Mouse (Mus musculus) stomach, embryonic 14.5 days (tissue): ENCODE results near the gene Ccdc84. TPM values are rescaled to one million over a fixed set of nuclear protein-coding genes. Genes with fewer than 3 reads are reported as not detected.
"Not testable (repeated sequence)": the region's sequence is repeated elsewhere in the genome, so short reads cannot be mapped to it uniquely, and the experiment has no call there.

Experiments used
- ATAC-seq: fragments of 200-750 bp; cut with Nextera tagmentation; 2 replicates; pipeline ENCODE4 v1.8.0; 2017; ENCODE audit warnings: low read depth, moderate TSS enrichment; ENCODE audit not compliant: insufficient number of reproducible peaks, insufficient read depth, low FRiP score
- H3K27ac ChIP-seq: fragments of 300-500 bp; sonication (generic); 2 replicates; pipeline ENCODE4 v1.5.1; 2014; ENCODE audit warnings: mild to moderate bottlenecking, low read length, moderate library complexity, mixed read lengths
- H3K27me3 ChIP-seq: fragments of 300-500 bp; sonication (generic); 2 replicates; pipeline ENCODE4 v1.6.1; 2014; ENCODE audit warnings: low read length, control low read depth, mixed read lengths; ENCODE audit not compliant: control insufficient read depth, insufficient read depth
- H3K36me3 ChIP-seq: fragments of 300-500 bp; sonication (generic); 2 replicates; pipeline ENCODE4 v1.6.1; 2014; ENCODE audit warnings: mild to moderate bottlenecking, control low read depth, low read length, moderate library complexity, mixed read lengths; ENCODE audit not compliant: control insufficient read depth, insufficient read depth
- H3K4me1 ChIP-seq: fragments of 300-500 bp; sonication (generic); 2 replicates; pipeline ENCODE4 v1.6.1; 2014; ENCODE audit warnings: low read length, control low read depth, mixed read lengths; ENCODE audit not compliant: control insufficient read depth, insufficient read depth
- H3K4me2 ChIP-seq: fragments of 300-500 bp; sonication (generic); replicated peaks from 2 replicates; pipeline ENCODE4 v1.6.1; 2014; ENCODE audit warnings: low read depth, low read length, control low read depth
- H3K4me3 ChIP-seq: fragments of 300-500 bp; sonication (generic); 2 replicates; pipeline ENCODE4 v1.5.1; 2014; ENCODE audit warnings: low read depth, low read length, control low read depth
- H3K9ac ChIP-seq: fragments of 300-500 bp; sonication (generic); replicated peaks from 2 replicates; pipeline ENCODE4 v1.6.1; 2014; ENCODE audit warnings: low read depth, mild to moderate bottlenecking, control low read depth, low read length, moderate library complexity, mixed read lengths
- H3K9me3 ChIP-seq: fragments of 300-500 bp; sonication (generic); 2 replicates; pipeline ENCODE4 v1.6.1; 2016; ENCODE audit warnings: low read depth, low read length, control low read depth; ENCODE audit not compliant: control insufficient read depth
- WGBS: fragments of 180-500 bp; shearing (Covaris S2); extraction: QIAGEN DNeasy Blood & Tissue Kit; methylation state at CpG from one replicate; pipeline ENCODE4 v1.1.7; 2014; 5-methylcytosine and 5-hydroxymethylcytosine counted together
- polyA plus RNA-seq: library from polyadenylated mRNA; unstranded; fragments of >200 nt; fragmentation: Nextera tagmentation; extraction: Ambion mirVana; gene quantifications from 2 replicates; pipeline ENCODE4 v1.2.1, GENCODE M21; 2014

The Ccdc84 gene
- 27.0 and 30.7 TPM in 2 replicates for polyA plus RNA-seq

DNA sequence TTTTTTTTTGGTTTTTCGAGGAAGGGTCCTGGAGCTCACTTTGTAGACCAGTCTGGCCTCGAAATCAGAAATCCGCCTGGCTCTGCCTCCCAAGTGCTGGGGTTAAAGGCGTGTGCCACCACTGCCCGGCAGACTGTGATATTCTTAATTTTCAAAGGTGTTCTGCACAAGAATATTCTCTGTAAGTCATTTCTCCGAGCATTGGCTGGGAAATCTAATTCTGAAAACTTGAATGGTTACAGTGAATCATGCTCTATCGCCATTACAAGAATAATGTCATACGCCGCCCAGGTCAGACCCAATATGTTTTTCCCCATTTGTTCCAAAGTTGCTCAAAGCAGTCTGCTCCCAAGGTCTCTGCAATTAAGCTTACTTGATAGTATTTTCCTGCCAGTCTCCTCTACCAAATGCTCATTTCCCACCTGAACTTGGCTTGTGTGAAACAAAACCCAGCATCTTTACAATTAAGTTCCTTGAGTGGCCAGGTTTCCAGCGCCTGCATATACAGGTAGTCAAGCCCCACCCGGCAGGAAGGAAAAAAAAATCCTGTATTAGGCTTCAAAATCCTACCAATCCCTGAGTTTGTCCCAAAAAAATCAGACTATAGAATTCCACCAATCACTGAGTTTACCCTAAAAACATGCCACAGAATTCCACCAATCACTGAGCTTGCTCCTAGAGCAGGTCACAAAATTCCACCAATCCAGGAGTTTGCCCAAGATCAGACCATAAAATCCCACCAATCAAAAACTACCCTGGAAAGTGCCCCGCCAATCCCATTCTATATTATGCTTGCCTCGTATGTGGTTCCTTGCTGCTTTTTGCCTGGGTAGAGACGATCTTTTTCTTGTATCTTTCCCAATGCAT, at the start of gene Ccdc84:
TSS of gene Ccdc84 (minus strand) at position 51 of the 867 bp plus-strand sequence.
- ATAC-seq = no peak
- no peaks in the 10 kb centered on the region for H3K27me3 ChIP-seq
- WGBS = 76% methylated on average over 14 of the region's 14 CpGs

DNA sequence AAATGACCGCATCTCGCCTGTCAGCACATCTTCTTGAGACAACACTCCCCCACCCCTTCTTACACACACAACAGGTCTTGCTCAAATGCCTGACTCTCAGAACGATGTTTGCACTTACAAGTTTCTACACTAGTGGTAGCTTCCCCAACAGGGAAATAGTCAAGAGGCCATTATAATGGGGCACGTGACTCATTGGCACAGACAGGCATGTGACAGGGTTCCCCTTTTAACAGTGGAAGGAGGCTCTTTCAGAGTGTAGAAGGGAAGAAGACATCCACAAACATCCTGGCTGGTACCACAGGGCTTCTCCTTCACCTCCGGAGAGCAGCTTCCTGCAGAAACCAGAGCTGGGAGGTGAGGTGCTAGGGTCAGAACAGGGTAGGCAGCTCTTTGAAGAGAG, 43.6 kb upstream of the Ccdc84 start:
- no peak overlapping the region for H3K4me2 ChIP-seq
- no peaks in the 10 kb centered on the region for H3K36me3 ChIP-seq
- H3K27me3 ChIP-seq = no peaks in the 10 kb centered on the region
- H3K9ac ChIP-seq = no peak overlapping the region
- WGBS = 71% methylated on average over 5 of the region's 5 CpGs
- ATAC-seq = no peak
- no peaks in the 10 kb centered on the region for H3K4me1 ChIP-seq
- H3K27ac ChIP-seq = no peak overlapping the region
- no peak overlapping the region for H3K4me3 ChIP-seq
- H3K9me3 ChIP-seq = no peaks in the 10 kb centered on the region

More for the DNA sequence above, at the start of gene Ccdc84:
- H3K4me3 ChIP-seq = peak within 1 kb of the TSS; percentile 88
- no peaks in the 10 kb centered on the region for H3K9me3 ChIP-seq
- H3K4me2 ChIP-seq = peak within 1 kb of the TSS; percentile 85
- peak within 1 kb of the TSS; percentile 83 for H3K9ac ChIP-seq
- peak within 1 kb of the TSS; percentile 63; the same call in 1 of the 2 replicates for H3K27ac ChIP-seq
- peaks cover 5% of the 10 kb centered on the region; the same call in 1 of the 2 replicates for H3K36me3 ChIP-seq
- peaks cover 4% of the 10 kb centered on the region for H3K4me1 ChIP-seq

DNA sequence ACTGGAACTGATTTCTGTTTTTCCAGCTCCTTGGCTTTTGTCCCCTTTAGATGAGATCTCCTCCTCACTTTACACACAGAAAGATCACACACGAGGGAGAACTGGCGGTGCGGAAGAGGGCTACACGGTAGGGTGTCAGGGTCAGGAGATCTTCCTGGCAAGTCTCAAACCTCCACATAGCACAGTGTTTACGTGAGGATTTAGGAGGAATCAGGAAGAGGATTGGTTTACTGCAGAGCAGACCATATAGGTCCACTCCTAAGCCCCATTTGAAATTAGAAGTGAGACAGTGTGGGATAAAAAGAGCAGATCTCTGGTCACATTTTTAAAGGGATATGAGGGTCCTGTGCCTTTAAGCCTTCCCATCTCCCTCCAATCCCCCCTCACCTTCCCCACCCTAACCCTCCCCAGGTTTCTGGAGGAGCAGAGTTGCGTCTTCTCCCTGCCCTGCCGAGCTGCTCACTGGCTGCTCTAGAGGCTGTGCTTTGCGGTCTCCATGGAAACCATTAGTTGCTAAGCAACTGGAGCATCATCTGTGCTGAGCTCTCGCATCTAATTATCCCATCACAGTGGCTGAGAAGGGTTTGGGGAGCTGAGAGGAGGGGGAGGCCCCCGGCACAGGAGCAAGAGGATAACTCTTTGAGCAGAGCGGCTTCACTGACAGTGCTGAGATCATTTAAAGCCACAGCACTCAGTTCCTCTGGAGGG, 38.8 kb upstream of the Ccdc84 start:
- no peak overlapping the region for H3K4me3 ChIP-seq
- ATAC-seq = no peak
- H3K4me2 ChIP-seq = no peak overlapping the region
- no peak overlapping the region for H3K27ac ChIP-seq
- H3K9ac ChIP-seq = no peak overlapping the region
- no peaks in the 10 kb centered on the region for H3K36me3 ChIP-seq
- H3K27me3 ChIP-seq = no peaks in the 10 kb centered on the region
- no peaks in the 10 kb centered on the region for H3K9me3 ChIP-seq
- 6% methylated on average over 11 of the region's 11 CpGs for WGBS
- H3K4me1 ChIP-seq = no peaks in the 10 kb centered on the region

DNA sequence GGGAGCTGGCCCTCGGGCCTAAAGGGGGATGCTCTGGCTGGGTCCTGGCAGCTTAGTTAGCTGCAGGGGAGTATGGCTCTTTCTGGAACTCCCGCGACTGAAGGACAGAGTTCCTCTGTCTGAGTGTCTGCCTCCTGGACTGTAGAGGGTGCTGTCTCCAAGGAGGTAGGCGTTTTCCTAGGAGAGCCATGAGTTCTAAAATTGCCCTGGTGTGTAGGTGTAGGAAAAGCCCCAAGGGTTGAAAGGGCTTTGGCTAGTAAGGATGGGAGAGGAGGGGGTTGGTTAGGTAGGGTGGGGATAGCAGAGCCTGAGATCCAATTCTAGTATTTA, 36.5 kb upstream of the Ccdc84 start, which contains the start of gene Upk2:
TSS of gene Upk2 (minus strand) at position 86 of the 330 bp plus-strand sequence.
- no peak within 1 kb of the TSS for H3K9ac ChIP-seq
- peak within 1 kb of the TSS; percentile 18; the same call in 1 of the 2 replicates for H3K4me2 ChIP-seq
- no peak; the same call in 1 of the 2 replicates for ATAC-seq
- no peaks in the 10 kb centered on the region for H3K9me3 ChIP-seq
- no peak within 1 kb of the TSS for H3K4me3 ChIP-seq
- WGBS = 25% methylated on average over 4 of the region's 4 CpGs
- peak within 1 kb of the TSS; percentile 23; the same call in 1 of the 2 replicates for H3K27ac ChIP-seq
- H3K27me3 ChIP-seq = no peaks in the 10 kb centered on the region
- H3K36me3 ChIP-seq = no peaks in the 10 kb centered on the region
- H3K4me1 ChIP-seq = no peaks in the 10 kb centered on the region

DNA sequence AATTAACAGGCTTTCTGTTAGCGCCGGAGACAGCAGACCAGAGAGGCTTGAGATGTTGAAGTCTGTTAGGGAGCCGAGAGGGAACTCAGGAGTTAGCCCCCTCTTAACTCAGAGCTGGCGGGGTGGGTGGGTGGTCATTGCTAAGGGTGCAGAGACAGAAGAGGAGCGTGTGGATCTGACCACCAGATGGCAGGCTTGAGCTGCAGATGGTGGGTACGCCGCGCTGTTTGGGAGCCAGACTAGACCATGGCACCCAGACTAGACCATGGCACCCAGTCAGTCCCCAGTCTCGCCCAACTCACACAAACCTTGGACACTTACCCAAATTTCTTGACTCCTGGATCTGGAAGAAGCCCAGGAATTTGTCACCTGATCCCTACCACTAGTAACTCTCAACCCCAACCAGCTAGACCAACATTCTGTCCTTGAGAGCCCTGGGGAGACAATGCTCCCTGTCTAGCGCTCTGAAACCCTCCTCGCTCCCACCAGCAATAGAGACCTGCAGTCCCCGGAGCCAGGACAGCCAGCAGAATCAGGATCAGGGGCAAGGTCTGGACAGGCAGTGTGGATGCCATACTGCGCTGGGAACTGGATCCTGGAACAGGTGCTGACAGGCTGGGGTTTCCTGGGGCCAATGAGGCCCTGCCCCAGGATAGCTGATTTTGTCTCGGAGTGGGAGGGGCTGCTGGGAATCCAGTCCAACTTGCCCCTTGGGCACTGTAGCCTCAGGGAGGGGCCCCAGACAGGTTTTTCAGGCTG, 35.9 kb upstream of the Ccdc84 start:
- peak overlapping the region; percentile 18; the same call in 1 of the 2 replicates for H3K4me2 ChIP-seq
- H3K4me1 ChIP-seq = no peaks in the 10 kb centered on the region
- H3K4me3 ChIP-seq = no peak overlapping the region
- ATAC-seq = peak; percentile 82
- 8% methylated on average over 14 of the region's 14 CpGs for WGBS
- no peaks in the 10 kb centered on the region for H3K9me3 ChIP-seq
- H3K36me3 ChIP-seq = no peaks in the 10 kb centered on the region
- peak overlapping the region; percentile 23; the same call in 1 of the 2 replicates for H3K27ac ChIP-seq
- no peaks in the 10 kb centered on the region for H3K27me3 ChIP-seq
- H3K9ac ChIP-seq = no peak overlapping the region

DNA sequence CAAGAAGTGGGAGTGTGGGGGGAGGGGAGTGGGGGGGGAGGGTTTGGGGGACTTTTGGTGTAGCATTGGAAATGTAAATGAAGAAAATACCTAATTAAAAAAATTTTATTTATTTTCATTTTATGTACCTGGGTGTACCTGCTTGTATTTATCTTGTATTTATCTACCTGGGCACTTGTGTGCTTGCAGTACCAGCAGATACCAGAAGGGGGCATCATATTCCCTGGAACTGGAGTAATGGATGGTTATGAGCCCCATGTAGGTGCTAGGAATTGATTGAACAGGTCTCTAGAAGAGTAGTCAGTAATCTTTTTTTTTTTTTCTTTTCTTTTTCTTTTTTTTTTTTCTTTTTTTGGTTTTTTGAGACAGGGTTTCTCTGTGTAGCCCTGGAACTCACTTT, 32.0 kb upstream of the Ccdc84 start:
- no peak for ATAC-seq

DNA sequence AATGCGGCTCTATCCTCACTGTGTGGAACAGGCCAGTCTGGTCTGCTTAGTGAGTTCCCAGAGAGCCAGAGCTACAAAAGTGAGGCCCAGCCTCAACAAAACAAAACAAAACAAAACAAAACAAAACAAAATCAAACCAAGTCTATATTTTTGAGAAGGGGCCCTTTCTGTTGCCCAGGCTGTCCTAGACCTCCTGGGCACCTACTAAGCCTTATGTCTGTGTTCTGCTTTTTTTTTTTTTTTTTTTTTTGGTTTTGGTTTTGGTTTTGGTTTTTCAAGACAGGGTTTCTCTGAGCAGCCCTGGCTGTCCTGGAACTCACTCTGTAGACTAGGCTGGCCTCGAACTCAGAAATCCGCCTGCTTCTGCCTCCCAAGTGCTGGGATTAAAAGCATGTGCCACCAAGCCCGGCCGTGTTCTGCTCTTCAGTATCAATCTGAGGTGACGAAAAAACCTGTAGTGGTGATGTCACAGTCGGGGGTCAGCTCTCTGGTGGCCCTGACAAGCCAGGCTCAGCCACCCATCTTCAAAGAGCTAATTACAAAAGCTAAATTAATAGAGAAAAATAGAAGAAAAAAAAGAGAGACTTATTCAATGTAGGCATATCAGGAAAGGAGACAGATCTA, 26.1 kb upstream of the Ccdc84 start:
- H3K4me3 ChIP-seq, H3K27ac ChIP-seq, H3K9me3 ChIP-seq: not testable (repeated sequence)

More for the DNA sequence above, 32.0 kb upstream of the Ccdc84 start:
- H3K4me1 ChIP-seq = no peaks in the 10 kb centered on the region
- no peak overlapping the region for H3K4me2 ChIP-seq
- H3K9ac ChIP-seq = no peak overlapping the region
- H3K36me3 ChIP-seq = no peaks in the 10 kb centered on the region
- no peak overlapping the region for H3K4me3 ChIP-seq
- H3K27me3 ChIP-seq = no peaks in the 10 kb centered on the region
- H3K9me3 ChIP-seq = no peaks in the 10 kb centered on the region
- no peak overlapping the region for H3K27ac ChIP-seq

DNA sequence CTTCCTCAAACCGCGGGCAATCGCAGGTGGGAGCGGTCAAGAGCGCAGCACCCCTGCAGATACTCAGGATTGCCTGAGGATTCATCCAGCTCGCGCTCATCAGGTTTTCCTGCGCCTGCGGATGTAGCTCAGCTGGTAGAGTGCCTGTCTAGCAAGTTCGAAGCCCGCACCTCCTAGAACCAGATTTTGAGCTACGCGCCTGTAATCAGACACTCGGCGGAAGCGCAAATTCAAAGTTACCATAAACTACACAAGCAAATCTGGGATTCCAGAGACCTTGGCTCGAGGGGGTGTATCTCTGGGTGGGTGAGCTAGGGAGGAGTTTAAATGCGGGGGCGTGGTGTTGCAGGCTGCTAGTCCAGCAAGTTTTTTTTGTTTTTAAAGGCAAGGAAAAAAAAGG, 22.6 kb upstream of the Ccdc84 start, which contains the start of gene Foxr1:
TSS of gene Foxr1 (minus strand) at position 176 of the 400 bp plus-strand sequence.
- no peak for ATAC-seq
- H3K36me3 ChIP-seq = no peaks in the 10 kb centered on the region

More for the DNA sequence above, 26.1 kb upstream of the Ccdc84 start:
- not testable (repeated sequence) for H3K4me2 ChIP-seq, H3K4me1 ChIP-seq, H3K9ac ChIP-seq, H3K36me3 ChIP-seq, H3K27me3 ChIP-seq, ATAC-seq
- 82% methylated on average over 7 of the region's 7 CpGs for WGBS

More for the DNA sequence above, 22.6 kb upstream of the Ccdc84 start, which contains the start of gene Foxr1:
- Histone ChIP-seq H3K4me1 (no peaks in the 10 kb centered on the region), H3K4me2 (no peak within 1 kb of the TSS), H3K4me3 (no peak within 1 kb of the TSS), H3K9ac (no peak within 1 kb of the TSS), H3K27ac (no peak within 1 kb of the TSS), H3K27me3 (no peaks in the 10 kb centered on the region), H3K9me3 (no peaks in the 10 kb centered on the region)
- WGBS = 69% methylated on average over 19 of the region's 19 CpGs
